Mouse (Mus musculus) stomach, postnatal 0 days (tissue): ENCODE results near the gene Vangl1. TPM values are rescaled to one million over a fixed set of nuclear protein-coding genes. Genes with fewer than 3 reads are reported as not detected.

Experiments used
- ATAC-seq: fragments of 200-750 bp; cut with Nextera tagmentation; 2 replicates; pipeline ENCODE4 v1.8.0; 2017; ENCODE audit not compliant: low FRiP score, low TSS enrichment
- DNase-seq: peaks from one replicate; pipeline ENCODE4 v3.0.0-alpha.2; 2016; ENCODE audit warnings: low spot score
- H3K27ac ChIP-seq: fragments of 300-500 bp; sonication (generic); replicated peaks from 2 replicates; pipeline ENCODE4 v1.5.1; 2014; ENCODE audit warnings: mild to moderate bottlenecking, control low read depth
- H3K27me3 ChIP-seq: fragments of 300-500 bp; sonication (generic); 2 replicates; pipeline ENCODE4 v1.6.1; 2014; ENCODE audit warnings: low read length; ENCODE audit not compliant: control insufficient read depth, insufficient read depth
- H3K36me3 ChIP-seq: fragments of 300-500 bp; sonication (generic); 2 replicates; pipeline ENCODE4 v1.6.1; 2014; ENCODE audit warnings: low read length, mixed read lengths; ENCODE audit not compliant: control insufficient read depth, insufficient read depth
- H3K4me1 ChIP-seq: fragments of 300-500 bp; sonication (generic); replicated peaks from 2 replicates; pipeline ENCODE4 v1.6.1; 2014; ENCODE audit warnings: antibody characterized with exemption; ENCODE audit not compliant: control insufficient read depth, insufficient read depth
- H3K4me2 ChIP-seq: fragments of 300-500 bp; sonication (generic); replicated peaks from 2 replicates; pipeline ENCODE4 v1.6.1; 2014; ENCODE audit warnings: low read depth, mild to moderate bottlenecking, control low read depth, moderate library complexity
- H3K4me3 ChIP-seq: fragments of 300-500 bp; sonication (generic); 2 replicates; pipeline ENCODE4 v1.5.1; 2014; ENCODE audit warnings: low read depth, low read length, control low read depth
- H3K9ac ChIP-seq: fragments of 300-500 bp; sonication (generic); 2 replicates; pipeline ENCODE4 v1.6.1; 2014; ENCODE audit warnings: mild to moderate bottlenecking, low read length, control low read depth, mixed read lengths
- H3K9me3 ChIP-seq: fragments of 300-500 bp; sonication (generic); 2 replicates; pipeline ENCODE4 v1.6.1; 2016; ENCODE audit warnings: low read length; ENCODE audit not compliant: control insufficient read depth
- CTCF ChIP-seq: IDR thresholded peaks from 2 replicates; pipeline ENCODE4 v1.5.1; 2016; ENCODE audit warnings: antibody characterized with exemption, low read depth, mild to moderate bottlenecking, moderate library complexity
- EP300 ChIP-seq: optimal IDR thresholded peaks from 2 replicates; pipeline ENCODE3; 2016; ENCODE audit warnings: antibody characterized with exemption
- WGBS: fragments of 180-500 bp; shearing (Covaris S2); extraction: QIAGEN DNeasy Blood & Tissue Kit; methylation state at CpG from one replicate; pipeline ENCODE4 v1.1.7; 2014; 5-methylcytosine and 5-hydroxymethylcytosine counted together
- polyA plus RNA-seq: library from polyadenylated mRNA; unstranded; fragments of >200 nt; fragmentation: Nextera tagmentation; extraction: Ambion mirVana; gene quantifications from 2 replicates; pipeline ENCODE4 v1.2.1, GENCODE M21; 2015

The Vangl1 gene
- polyA plus RNA-seq, 1 experiment from 2014 or later, result 14.1 TPM

- DNase-seq (no peak), ATAC-seq (no peak)
- no peaks in the 10 kb centered on the region for H3K9me3 ChIP-seq
- TF ChIP-seq EP300 (no peak), CTCF (no peak)
- no peak overlapping the region for H3K27ac ChIP-seq
- 0 out of 2 replicates have a peak, but pooled peaks cover 5% of the 10 kb centered on the region for H3K36me3 ChIP-seq
- 73% methylated on average over 2 of the region's 2 CpGs for WGBS
- H3K4me2 ChIP-seq, result no peak overlapping the region
- H3K27me3 ChIP-seq, result no peaks in the 10 kb centered on the region
- H3K9ac ChIP-seq, result no peak overlapping the region
- no peak overlapping the region for H3K4me3 ChIP-seq
- H3K4me1 ChIP-seq, result no peaks in the 10 kb centered on the region
Measured at GRCm38 (mm10) chr3:102182601-102183000, 21.9 kb downstream of the Vangl1 start.

GRCm38 (mm10) chr3:102181191-102181590 lies 23.3 kb downstream of the Vangl1 start:
- H3K4me3 ChIP-seq, result no peak overlapping the region
- no peak for DNase-seq
- H3K27ac ChIP-seq, result no peak overlapping the region
- no peak overlapping the region for H3K9ac ChIP-seq
- no peaks in the 10 kb centered on the region for H3K4me1 ChIP-seq
- no peak overlapping the region for H3K4me2 ChIP-seq
- no peak for ATAC-seq
- no peaks in the 10 kb centered on the region for H3K27me3 ChIP-seq
- H3K9me3 ChIP-seq, result no peaks in the 10 kb centered on the region
- H3K36me3 ChIP-seq, result 0 out of 2 replicates have a peak, but pooled peaks cover 5% of the 10 kb centered on the region
- TF ChIP-seq EP300 (no peak), CTCF (no peak)
- WGBS, result 71% methylated on average over 4 of the region's 4 CpGs

GRCm38 (mm10) chr3:102180746-102181145 lies 23.7 kb downstream of the Vangl1 start:
- H3K9ac ChIP-seq, result no peak overlapping the region
- H3K36me3 ChIP-seq, result 0 out of 2 replicates have a peak, but pooled peaks cover 5% of the 10 kb centered on the region
- DNase-seq (no peak), ATAC-seq (no peak)
- no peak overlapping the region for H3K4me2 ChIP-seq
- 55% methylated on average over 7 of the region's 7 CpGs for WGBS
- H3K27me3 ChIP-seq, result no peaks in the 10 kb centered on the region
- no peak overlapping the region for H3K27ac ChIP-seq
- no peaks in the 10 kb centered on the region for H3K4me1 ChIP-seq
- H3K9me3 ChIP-seq, result no peaks in the 10 kb centered on the region
- H3K4me3 ChIP-seq, result no peak overlapping the region
- no peak for TF ChIP-seq CTCF
- no peak for TF ChIP-seq EP300

DNA sequence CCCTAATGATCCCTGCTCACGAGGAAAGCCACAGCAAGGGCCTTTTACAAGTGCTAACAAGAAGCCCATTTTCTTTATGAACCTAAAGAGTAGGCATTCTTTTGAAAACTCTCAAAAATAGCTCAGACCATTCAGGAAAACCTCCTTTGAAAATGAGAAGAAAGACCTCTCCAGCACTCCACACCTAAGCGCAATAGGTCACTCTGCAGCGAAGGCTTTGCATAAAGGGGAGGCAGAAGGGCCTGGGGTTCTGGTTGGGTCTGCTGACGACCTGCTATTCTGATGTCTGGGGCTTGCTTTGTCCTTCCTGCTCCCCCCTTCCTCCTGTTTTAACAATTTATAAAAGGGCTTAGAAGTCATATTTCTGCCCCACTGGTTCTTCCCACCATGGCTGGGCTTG lies 24.6 kb downstream of the Vangl1 start:
- no peak for ATAC-seq
- H3K9me3 ChIP-seq, result no peaks in the 10 kb centered on the region
- WGBS, result 75% methylated on average over 4 of the region's 4 CpGs

DNA sequence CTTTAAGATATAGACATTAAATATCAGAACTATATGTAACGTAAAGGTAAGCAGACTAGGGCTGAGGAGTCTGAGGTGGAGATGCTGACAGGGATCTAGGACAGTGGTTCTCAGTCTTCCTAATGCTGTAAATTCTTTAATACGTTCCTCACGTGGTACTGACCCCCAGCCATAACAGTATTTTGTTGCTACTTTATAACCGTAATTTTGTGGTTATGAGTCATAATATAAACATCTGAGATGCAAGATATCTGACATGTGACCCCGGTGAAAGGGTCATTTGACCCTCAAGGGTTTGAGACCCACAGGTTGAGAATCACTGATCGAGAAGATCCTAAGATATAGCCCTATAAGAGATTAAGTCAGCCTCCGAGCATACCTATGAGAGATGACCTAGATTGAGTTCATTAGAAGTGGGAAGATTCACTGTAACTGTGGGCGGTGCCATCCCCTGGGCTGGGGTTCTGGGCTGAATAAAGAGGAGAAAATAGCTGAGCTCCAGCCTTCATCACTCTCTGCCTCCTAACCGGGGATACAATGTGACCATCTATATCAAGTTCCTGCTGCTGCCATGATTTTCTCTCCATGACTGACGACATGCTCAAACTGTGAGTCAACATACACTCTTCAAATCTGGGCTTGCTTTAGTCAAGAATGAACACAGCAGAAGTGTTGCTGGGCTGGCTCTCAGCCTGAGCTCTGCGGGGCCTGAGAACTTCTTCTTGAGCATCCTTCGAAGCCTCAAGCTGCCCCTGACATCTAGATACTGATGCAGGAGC lies 26.5 kb downstream of the Vangl1 start:
- Histone ChIP-seq H3K36me3 (0 out of 2 replicates have a peak, but pooled peaks cover 2% of the 10 kb centered on the region), H3K4me3 (no peak overlapping the region), H3K9ac (no peak overlapping the region), H3K4me1 (no peaks in the 10 kb centered on the region), H3K4me2 (no peak overlapping the region), H3K27ac (no peak overlapping the region), H3K27me3 (no peaks in the 10 kb centered on the region), H3K9me3 (no peaks in the 10 kb centered on the region)
- WGBS, result 89% methylated on average over 12 of the region's 12 CpGs
- no peak for DNase-seq
- ATAC-seq, result no peak
- TF ChIP-seq EP300 (no peak), CTCF (no peak)

More for the DNA sequence above, 24.6 kb downstream of the Vangl1 start:
- no peak overlapping the region for H3K4me2 ChIP-seq
- H3K4me1 ChIP-seq, result no peaks in the 10 kb centered on the region
- H3K36me3 ChIP-seq, result 0 out of 2 replicates have a peak, but pooled peaks cover 5% of the 10 kb centered on the region
- H3K27me3 ChIP-seq, result no peaks in the 10 kb centered on the region
- no peak for DNase-seq
- no peak overlapping the region for H3K4me3 ChIP-seq
- no peak overlapping the region for H3K9ac ChIP-seq
- TF ChIP-seq CTCF (no peak), EP300 (no peak)
- H3K27ac ChIP-seq, result no peak overlapping the region

DNA sequence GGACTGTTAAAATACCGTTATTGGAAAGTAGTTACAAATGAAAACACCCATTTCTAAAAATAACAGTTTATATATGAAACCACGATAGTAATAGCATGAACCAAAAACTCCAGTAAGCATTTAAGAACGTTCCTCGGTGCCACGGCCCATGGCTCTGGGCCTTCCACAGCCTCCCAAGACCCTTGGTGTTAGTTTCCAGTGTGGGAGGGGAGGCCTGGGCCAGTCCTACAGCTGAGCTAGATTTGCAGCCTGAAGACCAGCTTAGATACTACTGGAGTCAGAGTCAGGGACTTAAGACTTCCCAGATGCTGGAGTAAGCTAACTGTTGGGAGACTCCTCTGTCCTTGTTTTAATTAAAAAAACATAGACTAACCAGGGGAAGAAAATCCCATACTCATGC lies 28.4 kb downstream of the Vangl1 start:
- no peaks in the 10 kb centered on the region for H3K9me3 ChIP-seq
- H3K4me1 ChIP-seq, result no peaks in the 10 kb centered on the region
- WGBS, result 44% methylated on average over 5 of the region's 5 CpGs
- no peak overlapping the region for H3K4me3 ChIP-seq
- TF ChIP-seq EP300, result no peak
- TF ChIP-seq CTCF, result no peak
- no peak overlapping the region for H3K9ac ChIP-seq
- H3K27me3 ChIP-seq, result no peaks in the 10 kb centered on the region
- H3K4me2 ChIP-seq, result no peak overlapping the region
- no peak for DNase-seq
- no peak for ATAC-seq
- H3K36me3 ChIP-seq, result 0 out of 2 replicates have a peak, but pooled peaks cover 2% of the 10 kb centered on the region
- H3K27ac ChIP-seq, result peak overlapping the region; percentile 63
